Mouse (Mus musculus): ENCODE data around the gene Mrpl47. TPM values are rescaled to one million over a fixed set of nuclear protein-coding genes. Genes with fewer than 3 reads are reported as not detected.

Gene Mrpl47
- total and polyA plus RNA-seq, 3 experiments: 32.5 to 56.2 (median 48.8) TPM

DNA sequence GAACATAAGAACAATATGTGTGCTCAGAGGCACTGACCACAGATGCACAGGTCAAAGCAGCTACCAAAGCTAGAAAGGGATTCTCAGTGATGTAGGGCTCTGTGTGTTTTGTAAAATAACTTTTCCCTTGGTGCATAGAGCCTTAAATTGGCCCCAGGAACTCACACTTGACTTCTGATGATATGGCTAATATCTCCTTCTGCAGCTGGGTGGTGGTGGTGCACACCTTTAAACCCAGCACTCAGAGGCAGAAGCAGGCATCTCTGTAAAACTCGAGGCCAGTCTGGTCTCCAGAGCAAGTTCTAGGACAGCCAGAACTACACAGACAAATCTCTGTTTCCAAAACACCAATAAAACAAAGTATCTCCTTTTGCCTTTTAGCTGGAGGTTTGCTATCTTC, 46.5 kb downstream of the Mrpl47 start:
- H3K4me2 ChIP-seq (ENCODE audit: insufficient read depth, low read depth, poor library complexity, severe bottlenecking): no peak overlapping the region
- dilution Hi-C loops (cut with MboI; ENCODE audit: extremely low pct_ligation_motif_present, extremely low pct_unique_long_range_greater_than_20kb, low sequenced_read_pairs) (no loop called here), in situ Hi-C loops (cut with MboI; ENCODE audit: low pct_ligation_motif_present, low pct_unique_long_range_greater_than_20kb, low sequenced_read_pairs) (loop anchor here (25.0 kb wide), 1 partner anchor 354 kb away; no protein-coding TSS in a partner anchor)
- H3K4me1 ChIP-seq (ENCODE audit: control insufficient read depth in 1 of 2, insufficient read depth in 2 of 2): peaks cover 12 to 27% of the 10 kb centered on the region in 2 experiments
- DNase-seq (ENCODE audit: extremely low read depth): no peak
- no peaks in the 10 kb centered on the region for H3K79me2 ChIP-seq (replicated peaks; ENCODE audit: control insufficient read depth, extremely low read depth, insufficient read depth, poor library complexity, severe bottlenecking)
- no peaks in the 10 kb centered on the region for H3K9me3 ChIP-seq (replicated peaks; ENCODE audit: low read length)
- no peak overlapping the region for H3K27ac ChIP-seq (ENCODE audit: insufficient read depth, low read depth)
- H3K9ac ChIP-seq (ENCODE audit: insufficient read depth, low read depth): no peak overlapping the region
- TF ChIP-seq JUND (conservative IDR thresholded peaks at IDR 0.05; ENCODE audit: low read depth, low read length): no peak
- no peak for TF ChIP-seq GABPA (IDR thresholded peaks at IDR 0.05; ENCODE audit: insufficient replicate concordance, low read depth, low read length)
- no peak for TF ChIP-seq USF1 (IDR thresholded peaks at IDR 0.05; ENCODE audit: low read depth, low read length)
- TF ChIP-seq CHD2 (IDR thresholded peaks at IDR 0.05; ENCODE audit: low read length): no peak
- no peak for TF ChIP-seq MXI1 (IDR thresholded peaks at IDR 0.05; ENCODE audit: low read depth, low read length)
- TF ChIP-seq MAX (IDR thresholded peaks at IDR 0.05; ENCODE audit: low read length): no peak
- no peak for TF ChIP-seq IRF4 (IDR thresholded peaks at IDR 0.05; ENCODE audit: low read depth, low read length)
- H3K27me3 ChIP-seq (replicated peaks): no peaks in the 10 kb centered on the region
- H3K4me3 ChIP-seq (replicated peaks in 1 of 3; ENCODE audit: low read depth in 2 of 3, low read length in 2 of 3, poor library complexity in 1 of 3): no peak overlapping the region
- no peaks in the 10 kb centered on the region for H3K36me3 ChIP-seq (replicated peaks in 1 of 2; ENCODE audit: control insufficient read depth in 1 of 2, insufficient read depth in 1 of 2, low read length in 1 of 2)

GRCm38 (mm10) chr3:32690008-32690407, 47.4 kb downstream of the Mrpl47 start:
- H3K79me2 ChIP-seq (replicated peaks; ENCODE audit: control insufficient read depth, extremely low read depth, insufficient read depth, poor library complexity, severe bottlenecking): no peaks in the 10 kb centered on the region
- H3K27ac ChIP-seq (ENCODE audit: insufficient read depth, low read depth): no peak overlapping the region
- H3K4me3 ChIP-seq (replicated peaks in 1 of 3; ENCODE audit: low read depth in 2 of 3, low read length in 2 of 3, poor library complexity in 1 of 3): no peak overlapping the region
- no peak overlapping the region for H3K4me2 ChIP-seq (ENCODE audit: insufficient read depth, low read depth, poor library complexity, severe bottlenecking)
- DNase-seq (ENCODE audit: extremely low read depth): no peak
- H3K36me3 ChIP-seq (replicated peaks in 1 of 2; ENCODE audit: control insufficient read depth in 1 of 2, insufficient read depth in 1 of 2, low read length in 1 of 2): no peaks in the 10 kb centered on the region
- in situ Hi-C loops (cut with MboI; ENCODE audit: low pct_ligation_motif_present, low pct_unique_long_range_greater_than_20kb, low sequenced_read_pairs): loop anchor here (25.0 kb wide), 1 partner anchor 353 kb away; no protein-coding TSS in a partner anchor
- TF ChIP-seq ZMIZ1 (IDR thresholded peaks at IDR 0.05; ENCODE audit: low read depth, low read length) (no peak), MAX (IDR thresholded peaks at IDR 0.05; ENCODE audit: low read length) (no peak), ZNF384 (IDR thresholded peaks at IDR 0.05; ENCODE audit: low read depth, low read length) (no peak), CHD2 (IDR thresholded peaks at IDR 0.05; ENCODE audit: low read length) (no peak), NRF1 (IDR thresholded peaks at IDR 0.05; ENCODE audit: low read depth, low read length) (no peak), GABPA (IDR thresholded peaks at IDR 0.05; ENCODE audit: insufficient replicate concordance, low read depth, low read length) (no peak), ZC3H11A (IDR thresholded peaks at IDR 0.05; ENCODE audit: low read depth, low read length) (no peak), MAZ (IDR thresholded peaks at IDR 0.05; ENCODE audit: low read depth, low read length) (no peak), POLR2A (IDR thresholded peaks at IDR 0.05; ENCODE audit: low read depth, low read length) (no peak), EP300 (IDR thresholded peaks at IDR 0.05; ENCODE audit: low read length) (no peak), MXI1 (IDR thresholded peaks at IDR 0.05; ENCODE audit: low read depth, low read length) (no peak), TBP (conservative IDR thresholded peaks at IDR 0.05; ENCODE audit: low read depth, low read length) (no peak), USF2 (conservative IDR thresholded peaks at IDR 0.05; ENCODE audit: low read depth, low read length) (no peak), UBTF (IDR thresholded peaks at IDR 0.05; ENCODE audit: low read depth, low read length) (no peak), SMC3 (IDR thresholded peaks at IDR 0.05; ENCODE audit: low read depth, low read length) (no peak), POLR2AphosphoS2 (IDR thresholded peaks at IDR 0.05; ENCODE audit: low read depth, low read length) (no peak), SIN3A (IDR thresholded peaks at IDR 0.05; ENCODE audit: low read length) (no peak)
- H3K9ac ChIP-seq (ENCODE audit: insufficient read depth, low read depth): no peak overlapping the region
- peaks cover 12 to 21% of the 10 kb centered on the region in 2 experiments for H3K4me1 ChIP-seq (ENCODE audit: control insufficient read depth in 1 of 2, insufficient read depth in 2 of 2)
- dilution Hi-C loops (cut with MboI; ENCODE audit: extremely low pct_ligation_motif_present, extremely low pct_unique_long_range_greater_than_20kb, low sequenced_read_pairs): no loop called here
- H3K27me3 ChIP-seq (replicated peaks): no peaks in the 10 kb centered on the region
- H3K9me3 ChIP-seq (replicated peaks; ENCODE audit: low read length): no peaks in the 10 kb centered on the region

All from CH12.LX (cell line).